Mouse (Mus musculus) spleen, adult 12 weeks (tissue): ENCODE data around the gene Pkd1l1.
A peak's percentile ranks its signal among the peaks of the same experiment; 100 is the strongest.

ENCODE experiments used
- DNase-seq: peaks from one replicate; pipeline ENCODE4 v3.0.0; 2022; ENCODE audit warnings: low spot score

Gene Pkd1l1

GRCm38 (mm10) chr11:8973166-8973565 lies at the start of gene Pkd1l1:
TSS of gene Pkd1l1 (minus strand) at chr11:8973266.
- no peak for DNase-seq

GRCm38 (mm10) chr11:9020207-9020606 lies 47.1 kb upstream of the Pkd1l1 start:
- DNase-seq = no peak

- DNase-seq = no peak
Observed at GRCm38 (mm10) chr11:9018491-9019267, 45.6 kb upstream of the Pkd1l1 start.

GRCm38 (mm10) chr11:9014740-9015139 lies 41.7 kb upstream of the Pkd1l1 start:
- DNase-seq = no peak

GRCm38 (mm10) chr11:9011348-9011747 lies 38.3 kb upstream of the Pkd1l1 start:
- no peak for DNase-seq

GRCm38 (mm10) chr11:9010853-9011339 lies 37.8 kb upstream of the Pkd1l1 start, which contains the start of gene Hus1:
TSS of gene Hus1 (minus strand) at chr11:9011191.
- DNase-seq = peak; percentile 77

GRCm38 (mm10) chr11:9010416-9010815 lies 37.4 kb upstream of the Pkd1l1 start:
- DNase-seq = no peak

- no peak for DNase-seq
Observed at GRCm38 (mm10) chr11:9008761-9009160, 35.7 kb upstream of the Pkd1l1 start.

- DNase-seq = no peak
Observed at GRCm38 (mm10) chr11:8988084-8988483, 15.0 kb upstream of the Pkd1l1 start.

- no peak for DNase-seq
Observed at GRCm38 (mm10) chr11:8986058-8986457, 13.0 kb upstream of the Pkd1l1 start.

GRCm38 (mm10) chr11:8983237-8983861 lies 10.3 kb upstream of the Pkd1l1 start:
- DNase-seq = peak; percentile 12

GRCm38 (mm10) chr11:8978154-8978553 lies 5.1 kb upstream of the Pkd1l1 start:
- no peak for DNase-seq

- no peak for DNase-seq
Observed at GRCm38 (mm10) chr11:8972093-8972492, 973 bp downstream of the Pkd1l1 start.

GRCm38 (mm10) chr11:8970509-8970908 lies 2.6 kb downstream of the Pkd1l1 start:
- DNase-seq = no peak

- no peak for DNase-seq
Observed at GRCm38 (mm10) chr11:8968094-8968493, 5.0 kb downstream of the Pkd1l1 start.

- no peak for DNase-seq
Observed at GRCm38 (mm10) chr11:8958572-8958971, 14.5 kb downstream of the Pkd1l1 start.

- DNase-seq = no peak
Observed at GRCm38 (mm10) chr11:8958108-8958507, 15.0 kb downstream of the Pkd1l1 start.

- DNase-seq = no peak
Observed at GRCm38 (mm10) chr11:8957023-8957422, 16.0 kb downstream of the Pkd1l1 start.

GRCm38 (mm10) chr11:8955678-8956077 lies 17.4 kb downstream of the Pkd1l1 start:
- DNase-seq = no peak

GRCm38 (mm10) chr11:8949765-8950430 lies 23.2 kb downstream of the Pkd1l1 start:
- DNase-seq = no peak

- no peak for DNase-seq
Observed at GRCm38 (mm10) chr11:8948871-8949270, 24.2 kb downstream of the Pkd1l1 start.

GRCm38 (mm10) chr11:8944114-8944513 lies 29.0 kb downstream of the Pkd1l1 start:
- no peak for DNase-seq

GRCm38 (mm10) chr11:8942446-8942845 lies 30.6 kb downstream of the Pkd1l1 start:
- no peak for DNase-seq
